Mouse (Mus musculus): Measurements from ENCODE around the gene Ntn5. TPM values are rescaled to one million over a fixed set of nuclear protein-coding genes. Genes with fewer than 3 reads are reported as not detected.

The Ntn5 gene
- polyA plus RNA-seq, 1 experiment from 2014 or later, result 10.8 TPM

GRCm38 (mm10) chr7:45741777-45742176, 58.0 kb downstream of the Ntn5 start:
- Histone ChIP-seq H3K4me3 (replicated peaks) (peak overlapping the region; percentile 32), H3K4me2 (replicated peaks) (peak overlapping the region; percentile 43), H3K9ac (no peak overlapping the region), H3K27me3 (no peaks in the 10 kb centered on the region), H3K9me3 (replicated peaks) (no peaks in the 10 kb centered on the region), H3K4me1 (0 out of 2 replicates have a peak, but pooled peaks cover 5% of the 10 kb centered on the region), H3K36me3 (no peaks in the 10 kb centered on the region), H3K27ac (replicated peaks) (no peak overlapping the region)
- ATAC-seq (ENCODE audit: insufficient number of reproducible peaks, low FRiP score, low TSS enrichment, low read depth), result peak; percentile 25; the same call in 1 of the 2 replicates
- 27% methylated on average over 11 of the region's 11 CpGs for WGBS

GRCm38 (mm10) chr7:45742338-45742737, 58.5 kb downstream of the Ntn5 start:
- H3K4me1 ChIP-seq, result 0 out of 2 replicates have a peak, but pooled peaks cover 5% of the 10 kb centered on the region
- WGBS, result 23% methylated on average over 19 of the region's 19 CpGs
- ATAC-seq (ENCODE audit: insufficient number of reproducible peaks, low FRiP score, low TSS enrichment, low read depth), result 0 out of 2 replicates have a peak, but pooled peaks have one; percentile 8
- no peaks in the 10 kb centered on the region for H3K9me3 ChIP-seq (replicated peaks)
- peak overlapping the region; percentile 43 for H3K4me2 ChIP-seq (replicated peaks)
- H3K4me3 ChIP-seq (replicated peaks), result peak overlapping the region; percentile 32
- H3K9ac ChIP-seq, result no peak overlapping the region
- no peaks in the 10 kb centered on the region for H3K36me3 ChIP-seq
- no peaks in the 10 kb centered on the region for H3K27me3 ChIP-seq
- no peak overlapping the region for H3K27ac ChIP-seq (replicated peaks)

Other genes starting within 250 kb of the Ntn5 start
- 40.6 and 42.0 TPM in 2 replicates for gene Gys1, start 249.2 kb upstream of the Ntn5 start, polyA plus RNA-seq (2015; fragmentation: Nextera tagmentation; extraction: Ambion mirVana)
- 146 and 159 TPM in 2 replicates for gene Ruvbl2, start 245.9 kb upstream of the Ntn5 start, polyA plus RNA-seq (2015; fragmentation: Nextera tagmentation; extraction: Ambion mirVana)
- 4,629 and 4,755 TPM in 2 replicates for gene Ftl1, start 224.1 kb upstream of the Ntn5 start, polyA plus RNA-seq (2015; fragmentation: Nextera tagmentation; extraction: Ambion mirVana)
- gene Bax, start 217.1 kb upstream of the Ntn5 start, polyA plus RNA-seq (2015; fragmentation: Nextera tagmentation; extraction: Ambion mirVana), result 156 and 158 TPM in 2 replicates
- gene Tulp2, start 202.1 kb upstream of the Ntn5 start, polyA plus RNA-seq (2015; fragmentation: Nextera tagmentation; extraction: Ambion mirVana), result 1.1 and 1.8 TPM in 2 replicates
- gene Gm45808, start 197.2 kb upstream of the Ntn5 start, polyA plus RNA-seq (2015; fragmentation: Nextera tagmentation; extraction: Ambion mirVana), result not detected in 2 replicates
- 4.4 and 5.1 TPM in 2 replicates for gene Dhdh, start 195.2 kb upstream of the Ntn5 start, polyA plus RNA-seq (2015; fragmentation: Nextera tagmentation; extraction: Ambion mirVana)
- 258 and 262 TPM in 2 replicates for gene Nucb1, start 173.6 kb upstream of the Ntn5 start, polyA plus RNA-seq (2015; fragmentation: Nextera tagmentation; extraction: Ambion mirVana)
- 27.5 and 29.6 TPM in 2 replicates for gene Ppp1r15a, start 157.8 kb upstream of the Ntn5 start, polyA plus RNA-seq (2015; fragmentation: Nextera tagmentation; extraction: Ambion mirVana)
- gene Plekha4, start 157.7 kb upstream of the Ntn5 start, polyA plus RNA-seq (2015; fragmentation: Nextera tagmentation; extraction: Ambion mirVana), result 7.5 and 7.6 TPM in 2 replicates
- 2.1 and 3.3 TPM in 2 replicates for gene Hsd17b14, start 129.1 kb upstream of the Ntn5 start, polyA plus RNA-seq (2015; fragmentation: Nextera tagmentation; extraction: Ambion mirVana)
- gene Bcat2, start 113.9 kb upstream of the Ntn5 start, polyA plus RNA-seq (2015; fragmentation: Nextera tagmentation; extraction: Ambion mirVana), result 63.0 and 65.1 TPM in 2 replicates
- gene Fgf21, start 68.5 kb upstream of the Ntn5 start, polyA plus RNA-seq (2015; fragmentation: Nextera tagmentation; extraction: Ambion mirVana), result 0.95 and 1.2 TPM in 2 replicates
- gene Fut1, start 66.7 kb upstream of the Ntn5 start, polyA plus RNA-seq (2015; fragmentation: Nextera tagmentation; extraction: Ambion mirVana), result 4.8 and 5.3 TPM in 2 replicates
- gene Izumo1, start 62.2 kb upstream of the Ntn5 start, polyA plus RNA-seq (2015; fragmentation: Nextera tagmentation; extraction: Ambion mirVana), result 0.38 and 0.41 TPM in 2 replicates
- gene Rasip1, start 56.5 kb upstream of the Ntn5 start, polyA plus RNA-seq (2015; fragmentation: Nextera tagmentation; extraction: Ambion mirVana), result 14.5 and 15.3 TPM in 2 replicates
- 20.0 and 21.4 TPM in 2 replicates for gene Mamstr, start 44.0 kb upstream of the Ntn5 start, polyA plus RNA-seq (2015; fragmentation: Nextera tagmentation; extraction: Ambion mirVana)
- gene Fut2, start 17.6 kb upstream of the Ntn5 start, polyA plus RNA-seq (2015; fragmentation: Nextera tagmentation; extraction: Ambion mirVana), result 6.3 and 6.5 TPM in 2 replicates
- 9.6 and 11.1 TPM in 2 replicates for gene Sec1, start 10.4 kb downstream of the Ntn5 start, polyA plus RNA-seq (2015; fragmentation: Nextera tagmentation; extraction: Ambion mirVana)
- 17.2 and 17.7 TPM in 2 replicates for gene Car11, start 15.8 kb downstream of the Ntn5 start, polyA plus RNA-seq (2015; fragmentation: Nextera tagmentation; extraction: Ambion mirVana)
- 6.8 and 7.0 TPM in 2 replicates for gene Dbp, start 21.1 kb downstream of the Ntn5 start, polyA plus RNA-seq (2015; fragmentation: Nextera tagmentation; extraction: Ambion mirVana)
- 1,062 and 1,100 TPM in 2 replicates for gene Rpl18, start 31.4 kb downstream of the Ntn5 start, polyA plus RNA-seq (2015; fragmentation: Nextera tagmentation; extraction: Ambion mirVana)
- 38.4 and 43.4 TPM in 2 replicates for gene Sphk2, start 34.0 kb downstream of the Ntn5 start, polyA plus RNA-seq (2015; fragmentation: Nextera tagmentation; extraction: Ambion mirVana)
- gene Fam83e, start 37.2 kb downstream of the Ntn5 start, polyA plus RNA-seq (2015; fragmentation: Nextera tagmentation; extraction: Ambion mirVana), result 2.1 and 3.2 TPM in 2 replicates
- gene Spaca4, start 41.8 kb downstream of the Ntn5 start, polyA plus RNA-seq (2015; fragmentation: Nextera tagmentation; extraction: Ambion mirVana), result 0.24 and 0.25 TPM in 2 replicates
- 1.9 TPM in 2 replicates for gene Lmtk3, start 99.7 kb downstream of the Ntn5 start, polyA plus RNA-seq (2015; fragmentation: Nextera tagmentation; extraction: Ambion mirVana)
- gene Sult2b1, start 100.6 kb downstream of the Ntn5 start, polyA plus RNA-seq (2015; fragmentation: Nextera tagmentation; extraction: Ambion mirVana), result 49.6 and 55.7 TPM in 2 replicates
- 124 and 129 TPM in 2 replicates for gene Cyth2, start 130.6 kb downstream of the Ntn5 start, polyA plus RNA-seq (2015; fragmentation: Nextera tagmentation; extraction: Ambion mirVana)
- gene Kcnj14, start 140.8 kb downstream of the Ntn5 start, polyA plus RNA-seq (2015; fragmentation: Nextera tagmentation; extraction: Ambion mirVana), result 1.4 and 1.7 TPM in 2 replicates
- 57.3 and 58.0 TPM in 2 replicates for gene Grwd1, start 146.9 kb downstream of the Ntn5 start, polyA plus RNA-seq (2015; fragmentation: Nextera tagmentation; extraction: Ambion mirVana)
- gene Kdelr1, start 188.8 kb downstream of the Ntn5 start, polyA plus RNA-seq (2015; fragmentation: Nextera tagmentation; extraction: Ambion mirVana), result 83.7 and 98.4 TPM in 2 replicates
- gene Grin2d, start 194.4 kb downstream of the Ntn5 start, polyA plus RNA-seq (2015; fragmentation: Nextera tagmentation; extraction: Ambion mirVana), result 0.67 and 0.79 TPM in 2 replicates
- 0.40 and 0.77 TPM in 2 replicates for gene Syngr4, start 212.7 kb downstream of the Ntn5 start, polyA plus RNA-seq (2015; fragmentation: Nextera tagmentation; extraction: Ambion mirVana)
- gene Tmem143, start 212.9 kb downstream of the Ntn5 start, polyA plus RNA-seq (2015; fragmentation: Nextera tagmentation; extraction: Ambion mirVana), result 4.9 and 5.0 TPM in 2 replicates
- 307 and 335 TPM in 2 replicates for gene Emp3, start 237.4 kb downstream of the Ntn5 start, polyA plus RNA-seq (2015; fragmentation: Nextera tagmentation; extraction: Ambion mirVana)
- 5.7 and 9.8 TPM in 2 replicates for gene Ccdc114, start 240.1 kb downstream of the Ntn5 start, polyA plus RNA-seq (2015; fragmentation: Nextera tagmentation; extraction: Ambion mirVana)